Mouse (Mus musculus) heart, postnatal 0 days (tissue): ENCODE data around the gene Rtn4rl1. TPM values are rescaled to one million over a fixed set of nuclear protein-coding genes. Genes with fewer than 3 reads are reported as not detected.

ENCODE experiments used
- ATAC-seq: fragments of 200-750 bp; cut with Nextera tagmentation; 2 replicates; pipeline ENCODE4 v1.8.0; 2017; ENCODE audit warnings: low read depth, moderate number of reproducible peaks, moderate library complexity; ENCODE audit not compliant: insufficient read depth
- DNase-seq: peaks from one replicate; pipeline ENCODE4 v3.0.0-alpha.2; 2016; ENCODE audit warnings: low spot score
- H3K27ac ChIP-seq: fragments of 300-500 bp; sonication (generic); 2 replicates; pipeline ENCODE4 v1.5.1; 2014; ENCODE audit warnings: low read depth, mild to moderate bottlenecking
- H3K27me3 ChIP-seq: fragments of 300-500 bp; sonication (generic); 2 replicates; pipeline ENCODE4 v1.6.1; 2014; ENCODE audit warnings: low read length, mixed read lengths; ENCODE audit not compliant: control insufficient read depth, insufficient read depth
- H3K36me3 ChIP-seq: fragments of 300-500 bp; sonication (generic); replicated peaks from 2 replicates; pipeline ENCODE4 v1.6.1; 2014; ENCODE audit warnings: low read length, mixed read lengths; ENCODE audit not compliant: control insufficient read depth, insufficient read depth
- H3K4me1 ChIP-seq: fragments of 300-500 bp; sonication (generic); 2 replicates; pipeline ENCODE4 v1.6.1; 2014; ENCODE audit warnings: antibody characterized with exemption; ENCODE audit not compliant: control insufficient read depth, insufficient read depth
- H3K4me2 ChIP-seq: fragments of 300-500 bp; sonication (generic); 2 replicates; pipeline ENCODE4 v1.6.1; 2014; ENCODE audit warnings: low read depth, mild to moderate bottlenecking, low read length, moderate library complexity
- H3K4me3 ChIP-seq: fragments of 300-500 bp; sonication (generic); 2 replicates; pipeline ENCODE4 v1.5.1; 2014; ENCODE audit warnings: low read depth, low read length
- H3K9ac ChIP-seq: fragments of 300-500 bp; sonication (generic); replicated peaks from 2 replicates; pipeline ENCODE4 v1.6.1; 2014; ENCODE audit warnings: low read depth, low read length, mixed read lengths
- H3K9me3 ChIP-seq: fragments of 300-500 bp; sonication (generic); replicated peaks from 2 replicates; pipeline ENCODE4 v1.6.1; 2016; ENCODE audit warnings: low read length; ENCODE audit not compliant: control insufficient read depth
- CTCF ChIP-seq: IDR thresholded peaks from 2 replicates; pipeline ENCODE4 v1.5.1; 2016; ENCODE audit warnings: antibody characterized with exemption, control low read depth, low read depth
- EP300 ChIP-seq: IDR thresholded peaks from 2 replicates; pipeline ENCODE4 v1.6.1; 2016; ENCODE audit warnings: antibody characterized with exemption, low read depth
- WGBS: fragments of 180-500 bp; shearing (Covaris S2); extraction: QIAGEN DNeasy Blood & Tissue Kit; methylation state at CpG from one replicate; pipeline ENCODE4 v1.1.7; 2014; 5-methylcytosine and 5-hydroxymethylcytosine counted together
- polyA plus RNA-seq: library from polyadenylated mRNA; unstranded; fragments of >200 nt; fragmentation: Nextera tagmentation; extraction: Ambion mirVana; gene quantifications from 2 replicates; pipeline ENCODE4 v1.2.1, GENCODE M21; 2015
- total RNA-seq: library from RNA; depleted of rRNA; stranded (reverse); fragments of >200 nt; gene quantifications from 2 replicates; pipeline ENCODE4 v1.2.3, GENCODE M21; 2014; ENCODE audit warnings: low replicate concordance

Rtn4rl1 gene
- total and polyA plus RNA-seq, 2 experiments from 2014 or later, result 12.2 to 19.7 TPM

GRCm38 (mm10) chr11:75150346-75150745 lies 43.2 kb upstream of the Rtn4rl1 start:
- WGBS, result 79% methylated on average over 1 of the region's 1 CpGs
- H3K9me3 ChIP-seq, result no peaks in the 10 kb centered on the region
- ATAC-seq (no peak), DNase-seq (no peak)
- peaks cover 16% of the 10 kb centered on the region for H3K36me3 ChIP-seq
- TF ChIP-seq CTCF, result no peak
- TF ChIP-seq EP300, result no peak
- H3K4me2 ChIP-seq, result no peak overlapping the region
- no peak overlapping the region for H3K4me3 ChIP-seq
- H3K27me3 ChIP-seq, result no peaks in the 10 kb centered on the region
- H3K4me1 ChIP-seq, result peaks cover 20% of the 10 kb centered on the region
- H3K27ac ChIP-seq, result no peak overlapping the region
- no peak overlapping the region for H3K9ac ChIP-seq

- TF ChIP-seq CTCF (no peak), EP300 (peak; percentile 69)
- peaks cover 23% of the 10 kb centered on the region for H3K36me3 ChIP-seq
- WGBS, result 55% methylated on average over 18 of the region's 18 CpGs
- DNase-seq (no peak), ATAC-seq (no peak)
- no peak overlapping the region for H3K4me3 ChIP-seq
- no peak overlapping the region for H3K4me2 ChIP-seq
- no peak overlapping the region for H3K9ac ChIP-seq
- peaks cover 11% of the 10 kb centered on the region for H3K4me1 ChIP-seq
- H3K27ac ChIP-seq, result peak overlapping the region; percentile 83
- H3K27me3 ChIP-seq, result no peaks in the 10 kb centered on the region
- no peaks in the 10 kb centered on the region for H3K9me3 ChIP-seq
These were observed 40.7 kb upstream of the Rtn4rl1 start for GRCm38 (mm10) chr11:75152603-75153557.

- DNase-seq (no peak), ATAC-seq (no peak)
- Histone ChIP-seq H3K9me3 (no peaks in the 10 kb centered on the region), H3K27ac (peak overlapping the region; percentile 83; the same call in 1 of the 2 replicates), H3K36me3 (peaks cover 28% of the 10 kb centered on the region), H3K4me2 (no peak overlapping the region), H3K27me3 (no peaks in the 10 kb centered on the region), H3K4me3 (no peak overlapping the region), H3K4me1 (0 out of 2 replicates have a peak, but pooled peaks cover 6% of the 10 kb centered on the region), H3K9ac (no peak overlapping the region)
- WGBS, result 50% methylated on average over 6 of the region's 6 CpGs
- TF ChIP-seq EP300, result no peak
- no peak for TF ChIP-seq CTCF
These were observed 39.5 kb upstream of the Rtn4rl1 start for GRCm38 (mm10) chr11:75154053-75154585.

GRCm38 (mm10) chr11:75155985-75156384 lies 37.6 kb upstream of the Rtn4rl1 start:
- no peaks in the 10 kb centered on the region for H3K27me3 ChIP-seq
- 0 out of 2 replicates have a peak overlapping the region, but pooled peaks have one; percentile 25 for H3K27ac ChIP-seq
- 50% methylated on average over 6 of the region's 6 CpGs for WGBS
- no peak overlapping the region for H3K9ac ChIP-seq
- H3K36me3 ChIP-seq, result peaks cover 26% of the 10 kb centered on the region
- TF ChIP-seq EP300 (no peak), CTCF (no peak)
- no peak overlapping the region for H3K4me2 ChIP-seq
- ATAC-seq, result no peak
- no peak for DNase-seq
- H3K9me3 ChIP-seq, result no peaks in the 10 kb centered on the region
- 0 out of 2 replicates have a peak, but pooled peaks cover 6% of the 10 kb centered on the region for H3K4me1 ChIP-seq
- no peak overlapping the region for H3K4me3 ChIP-seq

GRCm38 (mm10) chr11:75156416-75156815 lies 37.2 kb upstream of the Rtn4rl1 start:
- TF ChIP-seq EP300 (no peak), CTCF (no peak)
- Histone ChIP-seq H3K4me3 (no peak overlapping the region), H3K27me3 (no peaks in the 10 kb centered on the region), H3K27ac (0 out of 2 replicates have a peak overlapping the region, but pooled peaks have one; percentile 25), H3K4me2 (no peak overlapping the region), H3K36me3 (peaks cover 31% of the 10 kb centered on the region), H3K9ac (no peak overlapping the region), H3K4me1 (peaks cover 6% of the 10 kb centered on the region; the same call in 1 of the 2 replicates), H3K9me3 (no peaks in the 10 kb centered on the region)
- DNase-seq, result no peak
- 45% methylated on average over 5 of the region's 5 CpGs for WGBS
- ATAC-seq, result no peak
